Mouse (Mus musculus): ENCODE measurements around the gene Mad2l2.

Gene Mad2l2

GRCm38 (mm10) chr4:148130133-148130532, at the start of gene Mad2l2:
Gene Mad2l2 (plus strand): TSS chr4:148130384.
- DNase-seq (ENCODE audit: extremely low read depth, low read depth, low spot score), result no peak

DNA sequence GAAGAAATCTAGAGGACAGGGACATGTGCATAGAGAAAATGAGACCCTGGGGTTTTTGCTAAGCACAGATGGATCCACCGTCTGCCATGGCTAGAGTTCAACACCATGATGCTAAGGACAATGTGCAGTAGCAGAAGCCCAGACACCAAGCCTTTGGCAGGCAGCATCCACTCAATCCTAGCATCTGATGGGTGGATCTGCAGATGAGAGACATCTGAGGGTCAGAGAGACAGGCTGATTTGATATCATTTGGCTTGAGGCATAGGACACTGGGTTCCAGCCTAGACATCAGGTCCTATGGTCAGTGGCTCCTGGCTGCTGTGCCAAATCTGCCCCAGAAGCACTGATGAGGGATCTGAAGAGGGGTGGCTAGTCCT, 49.6 kb upstream of the Mad2l2 start:
- no peak for DNase-seq (ENCODE audit: extremely low read depth, low read depth, low spot score)

DNA sequence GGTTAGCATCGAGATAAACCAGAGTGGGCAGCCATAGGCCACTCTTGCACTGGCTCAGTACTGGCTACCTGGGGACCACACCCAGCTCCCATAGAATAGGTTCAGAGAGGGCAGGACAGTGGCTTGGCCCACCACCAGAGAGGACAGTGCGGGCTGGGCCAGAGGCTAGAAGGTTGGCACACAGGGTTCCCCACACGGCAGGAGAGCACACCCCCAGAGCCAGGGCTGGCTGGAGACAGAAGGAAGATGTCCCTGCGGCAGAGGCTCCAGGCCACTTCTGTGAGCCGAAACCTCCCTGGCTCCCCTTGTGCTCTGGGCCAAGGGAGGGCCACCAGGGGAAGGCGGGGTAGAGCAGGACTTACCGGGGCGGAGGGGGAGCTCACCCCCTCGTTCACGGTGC, 49.0 kb upstream of the Mad2l2 start:
- no peak for DNase-seq (ENCODE audit: extremely low read depth, low read depth, low spot score)

- no peak for DNase-seq (ENCODE audit: extremely low read depth, low read depth, low spot score)
Measured at GRCm38 (mm10) chr4:148082257-148083044, 47.7 kb upstream of the Mad2l2 start.

DNA sequence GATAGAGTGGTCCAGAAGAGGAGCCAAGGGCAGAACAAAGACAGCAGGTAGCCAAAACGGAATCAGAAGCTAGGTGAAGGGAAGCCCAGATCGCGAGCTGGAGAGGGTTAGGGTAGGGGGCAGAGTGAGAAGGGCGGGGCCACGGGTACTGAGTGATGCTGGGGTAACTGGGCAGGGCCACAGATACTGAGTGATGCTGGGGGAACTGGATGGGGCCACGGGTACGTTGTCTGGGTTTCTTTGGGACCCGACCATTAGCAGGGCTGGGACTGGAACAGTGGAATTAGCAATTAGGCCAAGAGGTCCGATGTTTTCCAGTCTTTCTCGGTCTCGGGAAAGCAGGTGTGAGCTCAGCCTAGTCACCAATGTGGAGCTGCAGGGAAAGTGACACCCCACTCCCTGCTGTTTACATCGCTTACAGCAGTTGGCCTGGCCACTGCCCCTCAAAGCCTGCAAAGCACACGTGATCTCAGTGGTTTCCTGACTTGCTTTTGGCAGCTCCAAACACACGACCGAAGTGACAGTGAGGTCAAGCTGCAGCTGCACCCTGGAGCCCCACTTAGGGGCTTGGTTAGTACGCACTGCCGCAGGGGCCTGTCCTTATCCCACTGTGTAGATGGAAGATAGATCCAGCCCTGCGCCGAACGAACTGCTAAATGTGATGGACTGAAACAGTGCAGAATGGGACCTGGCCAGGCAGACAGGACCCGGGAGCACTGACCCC, 46.8 kb upstream of the Mad2l2 start:
- DNase-seq (ENCODE audit: extremely low read depth, low read depth, low spot score), result no peak

GRCm38 (mm10) chr4:148084261-148084714, 45.9 kb upstream of the Mad2l2 start:
- DNase-seq (ENCODE audit: extremely low read depth, low read depth, low spot score), result no peak

DNA sequence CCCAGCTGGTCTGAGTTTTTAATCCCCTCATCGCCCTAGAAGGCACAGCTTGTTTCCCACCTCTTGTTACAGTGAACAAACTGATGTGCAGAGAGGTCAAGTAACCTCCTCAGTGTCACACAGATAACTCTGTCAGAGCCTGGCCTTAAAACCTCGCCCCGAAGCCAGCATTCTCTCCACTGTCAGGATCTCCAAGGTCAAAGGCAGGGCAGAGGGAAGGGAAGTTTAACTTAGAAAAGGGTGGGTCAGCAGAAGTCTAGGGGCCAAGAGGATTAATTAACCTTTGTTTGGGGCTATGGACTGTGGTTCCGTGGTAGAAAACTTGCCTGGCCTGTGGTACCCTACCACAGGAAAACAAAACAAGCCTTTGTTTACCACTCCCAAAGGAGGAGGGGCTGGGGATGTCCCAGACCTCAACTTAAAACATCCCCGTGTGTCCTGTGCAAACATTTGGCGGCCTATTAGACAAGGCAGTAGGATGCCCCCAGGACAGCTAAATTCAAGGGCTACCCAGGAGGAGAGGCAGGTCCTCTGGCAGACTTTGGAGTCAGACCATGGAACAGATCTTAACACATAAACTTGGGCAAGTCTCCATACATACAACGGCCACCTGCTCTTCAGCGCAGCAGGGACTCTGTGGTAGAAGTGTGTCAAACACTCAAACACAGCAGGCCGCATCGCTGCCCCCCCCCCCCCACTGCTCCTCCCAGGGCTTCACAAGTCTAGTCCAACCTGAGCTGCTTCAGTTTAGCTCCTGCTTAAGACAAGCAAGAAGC, 44.9 kb upstream of the Mad2l2 start:
- DNase-seq (ENCODE audit: extremely low read depth, low read depth, low spot score), result no peak

DNA sequence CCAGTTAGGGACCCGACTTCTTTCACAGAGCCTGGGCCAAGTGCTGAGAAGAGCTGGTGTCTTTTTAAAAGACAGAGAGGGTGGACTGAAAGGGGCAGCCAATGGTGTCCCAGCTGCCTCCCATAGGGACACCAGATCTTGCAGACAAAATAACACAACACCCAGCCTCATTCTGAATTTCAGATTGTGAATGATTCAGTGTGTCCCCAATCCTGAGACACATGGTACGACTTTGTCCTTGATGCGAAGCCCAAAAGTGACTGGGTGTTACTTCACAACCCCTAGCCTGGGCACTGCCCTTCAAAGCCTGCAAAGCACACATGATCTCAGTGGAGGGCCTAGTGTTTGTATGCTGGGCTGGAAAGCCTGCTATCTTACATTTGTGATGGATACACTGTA, 44.3 kb upstream of the Mad2l2 start:
- no peak for DNase-seq (ENCODE audit: extremely low read depth, low read depth, low spot score)

DNA sequence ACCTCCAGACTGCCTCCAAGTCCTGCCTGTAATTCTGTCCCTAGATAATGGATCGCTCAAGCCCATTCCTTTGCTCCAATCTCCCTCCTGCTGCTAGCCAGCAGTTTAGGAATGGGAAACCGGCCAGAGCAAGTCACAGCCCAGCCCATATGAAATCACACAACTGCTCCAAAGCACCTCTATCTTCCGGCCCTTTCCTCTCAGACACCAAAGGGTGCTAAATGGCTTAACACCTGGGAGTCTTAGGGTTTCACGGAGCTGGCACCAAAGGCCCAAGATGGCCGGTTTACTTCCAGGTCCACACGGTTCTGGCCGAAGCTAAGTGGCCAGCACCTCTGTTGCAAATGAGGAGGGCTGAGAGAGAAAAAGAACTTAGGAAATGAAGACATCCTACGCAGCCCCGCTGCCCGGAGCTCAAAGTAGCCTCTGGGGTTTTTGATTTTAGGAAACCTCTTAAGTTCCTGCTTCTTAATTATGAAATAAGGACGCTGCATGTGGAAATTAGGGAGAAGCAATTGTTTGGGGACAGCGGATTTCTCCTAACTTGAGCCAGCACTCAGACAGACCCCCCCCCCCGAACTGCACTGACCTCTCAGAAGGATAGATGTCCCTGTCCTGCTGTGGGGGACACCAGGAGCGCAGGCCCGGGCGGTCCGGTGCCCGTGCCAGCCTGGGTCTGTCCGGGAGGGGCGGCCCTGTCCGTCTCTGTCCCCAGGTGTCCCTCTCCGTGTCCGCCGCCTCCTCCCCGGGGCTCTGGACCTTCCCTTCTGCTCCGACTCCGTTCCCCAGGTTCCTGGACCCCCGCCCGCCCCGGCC, 42.9 kb upstream of the Mad2l2 start:
- DNase-seq (ENCODE audit: extremely low read depth, low read depth, low spot score), result peak; percentile 40

DNA sequence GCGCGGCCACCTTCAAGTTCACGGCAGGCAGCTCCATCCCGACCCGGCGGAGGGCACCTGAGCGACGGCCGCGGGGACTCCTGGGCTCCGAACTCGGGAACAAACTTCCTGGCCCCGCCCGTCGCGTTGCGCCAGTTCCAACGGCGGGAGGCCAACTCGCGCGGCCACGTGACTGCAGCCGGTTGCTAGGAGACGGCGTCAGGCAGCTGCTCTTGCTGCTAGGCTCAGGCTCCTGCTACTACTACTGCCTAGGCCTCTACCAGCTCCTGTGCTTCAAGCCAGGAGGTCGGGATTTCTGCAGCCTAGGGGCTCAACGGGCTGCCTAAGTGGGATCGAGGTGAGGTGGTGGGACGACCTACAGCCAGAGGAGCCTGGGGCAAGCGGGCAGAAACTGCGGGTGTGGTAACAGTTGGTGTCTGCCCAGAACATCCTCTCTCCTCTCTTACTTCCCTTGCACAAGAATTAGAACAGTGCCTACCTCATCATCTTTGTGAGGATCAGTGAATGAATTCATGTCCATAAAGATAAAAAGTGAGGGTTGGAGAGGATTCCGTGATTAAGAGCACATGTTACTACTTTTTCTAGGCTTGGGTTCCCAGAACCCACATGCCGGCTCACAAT, 42.2 kb upstream of the Mad2l2 start, which contains the start of gene Agtrap:
Gene Agtrap, minus strand, starts transcription at position 125 of the 621 bp plus-strand sequence.
- DNase-seq (ENCODE audit: extremely low read depth, low read depth, low spot score), result peak; percentile 37

- DNase-seq (ENCODE audit: extremely low read depth, low read depth, low spot score), result no peak
Measured at GRCm38 (mm10) chr4:148089166-148089565, 41.0 kb upstream of the Mad2l2 start.

GRCm38 (mm10) chr4:148091181-148091580, 39.0 kb upstream of the Mad2l2 start:
- DNase-seq (ENCODE audit: extremely low read depth, low read depth, low spot score), result no peak

DNA sequence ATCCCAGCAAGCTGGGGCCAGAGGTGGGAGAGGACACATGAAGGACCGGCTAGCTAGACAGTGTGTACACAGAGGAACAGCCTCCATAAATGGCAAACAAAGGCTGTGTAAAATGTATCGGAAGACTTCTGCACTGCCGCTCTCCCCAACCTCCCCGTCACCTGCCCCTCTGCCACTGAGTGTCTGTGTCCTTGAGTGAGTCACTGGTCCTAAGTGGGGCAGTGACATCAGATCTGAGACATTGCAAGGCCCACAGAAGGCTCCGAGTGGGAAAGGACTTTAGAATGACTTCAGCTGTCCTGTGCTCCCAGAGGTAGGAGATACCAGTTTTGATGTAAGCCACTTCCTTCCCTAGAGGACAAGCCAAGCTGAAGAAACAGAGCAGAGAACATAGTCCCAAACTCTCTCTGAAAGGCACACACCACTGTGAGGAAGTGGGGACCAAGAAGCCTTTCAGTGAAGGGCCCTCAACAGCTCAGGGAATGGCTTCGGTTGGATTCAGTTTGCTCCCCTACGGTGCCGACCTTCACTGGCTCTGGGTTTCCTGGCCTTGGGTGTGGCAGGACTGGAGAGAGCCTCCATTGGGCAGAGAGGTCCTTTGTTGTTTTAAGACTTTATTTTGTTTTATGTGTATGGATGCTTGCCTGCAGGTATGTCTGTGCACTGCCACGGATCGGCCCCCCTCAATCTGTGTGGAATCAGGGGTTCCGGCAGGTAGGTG, 37.5 kb upstream of the Mad2l2 start:
- no peak for DNase-seq (ENCODE audit: extremely low read depth, low read depth, low spot score)

- DNase-seq (ENCODE audit: extremely low read depth, low read depth, low spot score), result no peak
Measured at GRCm38 (mm10) chr4:148094161-148094560, 36.0 kb upstream of the Mad2l2 start.

DNA sequence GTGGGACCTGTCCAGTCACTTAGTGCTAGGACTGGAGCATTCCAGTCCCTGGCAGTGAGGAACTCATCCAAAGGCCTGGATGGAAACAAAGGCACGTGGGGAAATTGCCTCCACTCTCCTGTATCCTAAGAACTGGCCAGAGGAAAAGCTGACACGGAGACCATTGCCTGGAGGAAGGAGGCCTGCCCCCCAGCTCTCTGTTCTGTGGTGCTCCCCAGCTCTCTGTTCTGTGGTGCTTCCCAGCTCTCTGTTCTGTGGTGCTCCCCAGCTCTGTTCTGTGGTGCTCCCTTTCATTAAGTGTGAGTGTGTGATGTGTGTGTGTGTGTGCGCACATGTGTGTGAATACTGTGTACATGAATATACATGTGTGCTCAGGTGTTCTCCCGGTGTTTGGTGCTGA, 35.1 kb upstream of the Mad2l2 start:
- no peak for DNase-seq (ENCODE audit: extremely low read depth, low read depth, low spot score)

DNA sequence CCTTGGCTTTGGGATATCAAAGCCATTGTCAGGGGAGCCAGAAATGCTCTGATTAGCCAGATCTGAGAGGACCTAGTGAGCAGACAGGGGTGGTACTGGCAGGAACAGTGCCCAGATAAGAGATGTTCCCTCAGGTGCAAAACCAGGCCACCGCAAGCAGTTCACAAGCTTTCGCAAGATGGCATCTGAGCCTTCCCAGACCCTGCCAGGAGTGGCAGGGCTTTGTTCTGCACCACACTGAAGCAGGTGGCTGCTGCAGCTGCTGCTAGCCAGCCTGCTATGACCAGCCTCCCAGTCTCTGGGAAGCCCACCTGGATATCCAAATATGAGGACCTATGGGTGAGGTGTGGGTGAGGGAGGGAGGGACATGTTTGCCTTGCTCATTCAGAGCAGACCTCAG, 32.2 kb upstream of the Mad2l2 start:
- no peak for DNase-seq (ENCODE audit: extremely low read depth, low read depth, low spot score)

DNA sequence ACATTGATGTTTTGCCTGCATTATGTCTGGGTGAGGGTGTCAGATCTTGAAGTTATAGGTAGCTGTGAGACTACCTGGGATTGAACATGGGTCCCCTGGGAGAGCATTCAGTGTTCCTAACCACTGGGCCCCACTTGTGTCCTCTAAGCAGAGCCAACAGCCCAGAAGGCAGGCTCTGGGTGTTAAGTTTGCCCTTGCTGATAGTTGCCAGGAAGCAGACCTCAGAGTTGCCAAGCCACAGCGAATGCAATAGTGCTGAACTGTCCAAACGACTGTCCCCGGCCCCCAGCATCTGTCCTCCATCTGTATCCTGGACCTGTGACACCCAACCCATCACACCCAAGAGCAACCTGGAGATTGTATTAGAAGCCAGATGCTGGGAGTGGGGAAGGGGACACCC, 31.5 kb upstream of the Mad2l2 start:
- DNase-seq (ENCODE audit: extremely low read depth, low read depth, low spot score), result no peak

GRCm38 (mm10) chr4:148101801-148102527, 28.2 kb upstream of the Mad2l2 start:
- DNase-seq (ENCODE audit: extremely low read depth, low read depth, low spot score), result no peak

GRCm38 (mm10) chr4:148104146-148104545, 26.0 kb upstream of the Mad2l2 start:
- no peak for DNase-seq (ENCODE audit: extremely low read depth, low read depth, low spot score)

All from fat pad, adult 2 months (tissue).